Mouse (Mus musculus): ENCODE results near the gene Folr1. TPM values are rescaled to one million over a fixed set of nuclear protein-coding genes. Genes with fewer than 3 reads are reported as not detected.

Folr1 gene
- total and polyA plus RNA-seq, 2 experiments from 2014 or later: 28.8 to 78.5 TPM

DNA sequence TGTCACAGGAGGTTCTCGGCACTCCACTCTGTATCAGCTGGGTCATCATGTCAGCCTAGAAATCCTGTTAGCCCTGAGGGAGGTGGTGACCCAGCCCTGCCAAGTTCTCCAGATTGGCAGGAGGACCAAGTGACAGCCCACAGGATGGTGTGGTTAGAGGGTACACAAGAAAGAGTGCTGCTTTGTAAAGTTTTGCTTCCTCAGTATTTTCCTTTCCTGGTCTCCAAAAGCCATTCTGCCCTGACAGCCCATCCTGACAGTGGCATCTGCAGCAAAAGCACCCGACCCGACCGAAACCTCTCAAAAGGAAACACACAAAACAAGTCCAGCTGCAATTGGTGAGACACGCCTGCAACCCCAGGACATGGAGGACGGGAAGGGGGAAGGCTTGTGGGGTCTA is 26.4 kb downstream of the Folr1 start:
- WGBS: 80% methylated on average over 6 of the region's 6 CpGs

GRCm38 (mm10) chr7:101837606-101838471 is 32.7 kb downstream of the Folr1 start, which contains the start of gene Inppl1:
Gene Inppl1, minus strand, starts transcription at chr7:101838229.
- Histone ChIP-seq H3K27me3 (ENCODE audit: insufficient read depth, low read length) (no peaks in the 10 kb centered on the region; the same call in 1 of the 2 replicates), H3K9ac (replicated peaks; ENCODE audit: low read length) (peak within 1 kb of the TSS; percentile 70), H3K4me1 (ENCODE audit: insufficient read depth, low read length) (no peaks in the 10 kb centered on the region), H3K9me3 (ENCODE audit: low read length) (no peaks in the 10 kb centered on the region), H3K27ac (peak within 1 kb of the TSS; percentile 89), H3K36me3 (ENCODE audit: insufficient read depth, low read length) (no peaks in the 10 kb centered on the region), H3K4me3 (ENCODE audit: low read length) (peak within 1 kb of the TSS; percentile 67), H3K4me2 (ENCODE audit: low read depth, low read length) (peak within 1 kb of the TSS; percentile 99)
- ATAC-seq: peak; percentile 65
- peak; percentile 82 for DNase-seq (ENCODE audit: low spot score)
- TF ChIP-seq CTCF (IDR thresholded peaks at IDR 0.05; ENCODE audit: low read depth): peak; percentile 44; the same call in 1 of the 2 replicates
- under 1% methylated on average over 64 of the region's 64 CpGs for WGBS

More for the DNA sequence above, 26.4 kb downstream of the Folr1 start:
- ATAC-seq (no peak), DNase-seq (ENCODE audit: low spot score) (no peak)
- no peak overlapping the region for H3K4me3 ChIP-seq (ENCODE audit: low read length)
- H3K4me2 ChIP-seq (ENCODE audit: low read depth, low read length): no peak overlapping the region
- H3K4me1 ChIP-seq (ENCODE audit: insufficient read depth, low read length): no peaks in the 10 kb centered on the region
- no peak overlapping the region for H3K27ac ChIP-seq
- no peaks in the 10 kb centered on the region for H3K36me3 ChIP-seq (ENCODE audit: insufficient read depth, low read length)
- H3K9ac ChIP-seq (replicated peaks; ENCODE audit: low read length): no peak overlapping the region
- H3K9me3 ChIP-seq (ENCODE audit: low read length): no peaks in the 10 kb centered on the region
- H3K27me3 ChIP-seq (ENCODE audit: insufficient read depth, low read length): no peaks in the 10 kb centered on the region
- TF ChIP-seq CTCF (IDR thresholded peaks at IDR 0.05; ENCODE audit: low read depth): no peak

DNA sequence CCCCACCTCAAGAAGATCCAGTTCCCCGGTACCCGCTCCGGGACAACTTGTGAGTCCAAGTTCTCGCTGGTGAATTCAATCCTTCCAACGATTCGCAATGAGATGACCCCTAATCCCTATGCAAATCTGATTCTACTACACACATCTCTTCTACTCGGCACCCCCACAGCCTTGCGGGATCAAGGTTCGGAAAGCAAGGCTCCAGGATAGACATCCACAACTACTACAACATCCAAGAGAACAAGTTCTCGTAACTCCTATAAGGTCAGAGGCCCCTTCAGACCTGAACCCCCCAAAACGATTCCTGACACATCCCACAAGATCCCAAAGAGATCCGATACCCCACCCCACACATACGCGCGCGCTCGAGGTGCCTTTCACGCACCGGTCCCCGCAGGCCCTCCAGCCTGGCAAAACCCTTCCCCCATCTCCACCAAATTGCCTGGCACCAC is 33.4 kb downstream of the Folr1 start:
- WGBS: under 1% methylated on average over 20 of the region's 20 CpGs
- Histone ChIP-seq H3K9me3 (ENCODE audit: low read length) (no peaks in the 10 kb centered on the region), H3K27ac (peak overlapping the region; percentile 89), H3K36me3 (ENCODE audit: insufficient read depth, low read length) (no peaks in the 10 kb centered on the region), H3K4me3 (ENCODE audit: low read length) (peak overlapping the region; percentile 67), H3K4me2 (ENCODE audit: low read depth, low read length) (peak overlapping the region; percentile 99), H3K9ac (replicated peaks; ENCODE audit: low read length) (peak overlapping the region; percentile 70), H3K27me3 (ENCODE audit: insufficient read depth, low read length) (no peaks in the 10 kb centered on the region; the same call in 1 of the 2 replicates), H3K4me1 (ENCODE audit: insufficient read depth, low read length) (no peaks in the 10 kb centered on the region)
- DNase-seq (ENCODE audit: low spot score) (no peak), ATAC-seq (peak; percentile 11; the same call in 1 of the 2 replicates)
- no peak for TF ChIP-seq CTCF (IDR thresholded peaks at IDR 0.05; ENCODE audit: low read depth)

- peak overlapping the region; percentile 67 for H3K4me3 ChIP-seq (ENCODE audit: low read length)
- no peaks in the 10 kb centered on the region for H3K4me1 ChIP-seq (ENCODE audit: insufficient read depth, low read length)
- peaks cover 2% of the 10 kb centered on the region; the same call in 1 of the 2 replicates for H3K36me3 ChIP-seq (ENCODE audit: insufficient read depth, low read length)
- H3K9me3 ChIP-seq (ENCODE audit: low read length): no peaks in the 10 kb centered on the region
- peak; percentile 70 for ATAC-seq
- H3K4me2 ChIP-seq (ENCODE audit: low read depth, low read length): peak overlapping the region; percentile 99
- no peaks in the 10 kb centered on the region; the same call in 1 of the 2 replicates for H3K27me3 ChIP-seq (ENCODE audit: insufficient read depth, low read length)
- WGBS: under 1% methylated on average over 63 of the region's 63 CpGs
- peak overlapping the region; percentile 89 for H3K27ac ChIP-seq
- peak; percentile 73 for DNase-seq (ENCODE audit: low spot score)
- H3K9ac ChIP-seq (replicated peaks; ENCODE audit: low read length): peak overlapping the region; percentile 70
- TF ChIP-seq CTCF (IDR thresholded peaks at IDR 0.05; ENCODE audit: low read depth): no peak
Observed at GRCm38 (mm10) chr7:101836271-101837153, 34.1 kb downstream of the Folr1 start.

GRCm38 (mm10) chr7:101835457-101836109 is 35.0 kb downstream of the Folr1 start:
- Histone ChIP-seq H3K4me2 (ENCODE audit: low read depth, low read length) (peak overlapping the region; percentile 99), H3K4me1 (ENCODE audit: insufficient read depth, low read length) (no peaks in the 10 kb centered on the region), H3K4me3 (ENCODE audit: low read length) (peak overlapping the region; percentile 67), H3K27ac (peak overlapping the region; percentile 89; the same call in 1 of the 2 replicates), H3K27me3 (ENCODE audit: insufficient read depth, low read length) (no peaks in the 10 kb centered on the region; the same call in 1 of the 2 replicates), H3K9ac (replicated peaks; ENCODE audit: low read length) (peak overlapping the region; percentile 70; the same call in 1 of the 2 replicates), H3K36me3 (ENCODE audit: insufficient read depth, low read length) (peaks cover 4% of the 10 kb centered on the region), H3K9me3 (ENCODE audit: low read length) (no peaks in the 10 kb centered on the region)
- peak; percentile 35; the same call in 1 of the 2 replicates for TF ChIP-seq CTCF (IDR thresholded peaks at IDR 0.05; ENCODE audit: low read depth)
- DNase-seq (ENCODE audit: low spot score): no peak
- 51% methylated on average over 5 of the region's 5 CpGs for WGBS
- ATAC-seq: no peak

- Histone ChIP-seq H3K4me1 (ENCODE audit: insufficient read depth, low read length) (no peaks in the 10 kb centered on the region), H3K9ac (replicated peaks; ENCODE audit: low read length) (no peak overlapping the region), H3K27me3 (ENCODE audit: insufficient read depth, low read length) (no peaks in the 10 kb centered on the region; the same call in 1 of the 2 replicates), H3K4me3 (ENCODE audit: low read length) (no peak overlapping the region), H3K27ac (no peak overlapping the region), H3K4me2 (ENCODE audit: low read depth, low read length) (peak overlapping the region; percentile 99), H3K36me3 (ENCODE audit: insufficient read depth, low read length) (peaks cover 4% of the 10 kb centered on the region), H3K9me3 (ENCODE audit: low read length) (no peaks in the 10 kb centered on the region)
- DNase-seq (ENCODE audit: low spot score): no peak
- no peak for TF ChIP-seq CTCF (IDR thresholded peaks at IDR 0.05; ENCODE audit: low read depth)
- WGBS: 58% methylated on average over 3 of the region's 3 CpGs
- ATAC-seq: no peak
Observed at GRCm38 (mm10) chr7:101834903-101835302, 35.7 kb downstream of the Folr1 start.
